Mouse (Mus musculus) liver, adult 2 months (tissue): ENCODE results near the gene Ptprb. TPM values are rescaled to one million over a fixed set of nuclear protein-coding genes. Genes with fewer than 3 reads are reported as not detected.

Source experiments
- DNase-seq: peaks from one replicate; pipeline ENCODE4 v3.0.0-alpha.2; 2011; ENCODE audit warnings: low read depth, low spot score; ENCODE audit errors: extremely low read depth
- H3K27ac ChIP-seq: fragments of 200-500 bp; replicated peaks from 2 replicates; pipeline ENCODE4 v1.5.1; 2012; ENCODE audit warnings: low read depth, mild to moderate bottlenecking, control low read depth, inconsistent platforms, low read length; ENCODE audit not compliant: insufficient read depth
- H3K27me3 ChIP-seq: fragments of 200-500 bp; 2 replicates; pipeline ENCODE4 v1.6.1; 2012; ENCODE audit warnings: mild to moderate bottlenecking, moderate library complexity, low read length, inconsistent platforms; ENCODE audit not compliant: control insufficient read depth, insufficient read depth
- H3K36me3 ChIP-seq: fragments of 200-500 bp; 2 replicates; pipeline ENCODE4 v1.6.1; 2012; ENCODE audit warnings: low read length, inconsistent platforms; ENCODE audit not compliant: control insufficient read depth, insufficient read depth
- H3K4me1 ChIP-seq: fragments of 200-500 bp; 2 replicates; pipeline ENCODE4 v1.6.1; 2011; ENCODE audit warnings: low read length; ENCODE audit not compliant: control insufficient read depth, insufficient read depth
- H3K4me3 ChIP-seq: fragments of 200-500 bp; 2 replicates; pipeline ENCODE4 v1.5.1; 2011; ENCODE audit warnings: low read depth, mild to moderate bottlenecking, control low read depth, low read length, moderate library complexity; ENCODE audit not compliant: insufficient read depth
- H3K79me2 ChIP-seq: fragments of 200-500 bp; 2 replicates; pipeline ENCODE4 v1.6.1; 2012; ENCODE audit warnings: inconsistent platforms, mild to moderate bottlenecking, low read length, moderate library complexity; ENCODE audit not compliant: control insufficient read depth, insufficient read depth
- H3K9ac ChIP-seq: fragments of 200-500 bp; 2 replicates; pipeline ENCODE4 v1.6.1; 2012; ENCODE audit warnings: low read depth, mild to moderate bottlenecking, control low read depth, inconsistent platforms, low read length
- CTCF ChIP-seq: fragments of 200-500 bp; IDR thresholded peaks from 2 replicates; pipeline ENCODE4 v1.5.1; 2011; ENCODE audit warnings: low read depth, low read length, control low read depth
- POLR2A ChIP-seq: fragments of 200-500 bp; IDR thresholded peaks from 2 replicates; pipeline ENCODE4 v1.6.1; 2011; ENCODE audit warnings: low read length, control low read depth; ENCODE audit not compliant: insufficient read depth; ENCODE audit errors: extremely low read depth
- WGBS: fragments of 180-500 bp; shearing (Covaris S2); methylation state at CpG from one replicate; pipeline ENCODE4 v1.1.7; 2018; 5-methylcytosine and 5-hydroxymethylcytosine counted together
- polyA plus RNA-seq: library from polyadenylated mRNA; depleted of rRNA; stranded (reverse); fragments of >200 nt; gene quantifications from 2 replicates; pipeline ENCODE4 v1.2.3, GENCODE M21; 2012
- total RNA-seq: library from RNA; depleted of rRNA; stranded (reverse); fragments of >200 nt; gene quantifications from 2 replicates; pipeline ENCODE4 v1.2.3, GENCODE M21; 2014

The Ptprb gene
- total and polyA plus RNA-seq, 2 experiments, result 5.9 to 39.8 TPM

- no peaks in the 10 kb centered on the region for H3K27me3 ChIP-seq
- 81% methylated on average over 7 of the region's 7 CpGs for WGBS
- H3K4me1 ChIP-seq, result peaks cover 2% of the 10 kb centered on the region; the same call in 1 of the 2 replicates
- H3K79me2 ChIP-seq, result peaks cover 5% of the 10 kb centered on the region; the same call in 1 of the 2 replicates
- TF ChIP-seq POLR2A (no peak), CTCF (no peak)
- no peaks in the 10 kb centered on the region; the same call in 1 of the 2 replicates for H3K36me3 ChIP-seq
- no peak for DNase-seq
- H3K9ac ChIP-seq, result no peak overlapping the region
- no peak overlapping the region for H3K4me3 ChIP-seq
- H3K27ac ChIP-seq, result peak overlapping the region; percentile 79
Observed at GRCm38 (mm10) chr10:116286697-116287344, 11.5 kb downstream of the Ptprb start.

- no peak for TF ChIP-seq CTCF
- TF ChIP-seq POLR2A, result no peak
- Histone ChIP-seq H3K36me3 (no peaks in the 10 kb centered on the region; the same call in 1 of the 2 replicates), H3K27ac (peak overlapping the region; percentile 72; the same call in 1 of the 2 replicates), H3K9ac (no peak overlapping the region), H3K27me3 (no peaks in the 10 kb centered on the region), H3K79me2 (peaks cover 5% of the 10 kb centered on the region; the same call in 1 of the 2 replicates), H3K4me1 (no peaks in the 10 kb centered on the region; the same call in 1 of the 2 replicates), H3K4me3 (no peak overlapping the region)
- no peak for DNase-seq
- WGBS, result 64% methylated on average over 9 of the region's 9 CpGs
Observed at GRCm38 (mm10) chr10:116288130-116288529, 12.8 kb downstream of the Ptprb start.

GRCm38 (mm10) chr10:116290483-116290882 is 15.2 kb downstream of the Ptprb start:
- H3K9ac ChIP-seq, result no peak overlapping the region
- no peak for DNase-seq
- no peaks in the 10 kb centered on the region; the same call in 1 of the 2 replicates for H3K4me1 ChIP-seq
- no peak for TF ChIP-seq CTCF
- H3K79me2 ChIP-seq, result peaks cover 5% of the 10 kb centered on the region; the same call in 1 of the 2 replicates
- 67% methylated on average over 4 of the region's 4 CpGs for WGBS
- H3K27me3 ChIP-seq, result no peaks in the 10 kb centered on the region
- H3K36me3 ChIP-seq, result no peaks in the 10 kb centered on the region
- H3K27ac ChIP-seq, result peak overlapping the region; percentile 44; the same call in 1 of the 2 replicates
- no peak overlapping the region for H3K4me3 ChIP-seq

- Histone ChIP-seq H3K9ac (0 out of 2 replicates have a peak overlapping the region, but pooled peaks have one; percentile 12), H3K4me1 (no peaks in the 10 kb centered on the region; the same call in 1 of the 2 replicates), H3K4me3 (no peak overlapping the region), H3K27ac (peak overlapping the region; percentile 23), H3K79me2 (peaks cover 5% of the 10 kb centered on the region; the same call in 1 of the 2 replicates), H3K27me3 (no peaks in the 10 kb centered on the region), H3K36me3 (no peaks in the 10 kb centered on the region)
- no peak for DNase-seq
- 55% methylated on average over 8 of the region's 8 CpGs for WGBS
- TF ChIP-seq POLR2A (no peak), CTCF (no peak)
Observed at GRCm38 (mm10) chr10:116291153-116291755, 15.9 kb downstream of the Ptprb start.

GRCm38 (mm10) chr10:116296439-116296838 is 21.1 kb downstream of the Ptprb start:
- no peaks in the 10 kb centered on the region for H3K36me3 ChIP-seq
- DNase-seq, result no peak
- H3K79me2 ChIP-seq, result no peaks in the 10 kb centered on the region; the same call in 1 of the 2 replicates
- 82% methylated on average over 4 of the region's 4 CpGs for WGBS
- no peaks in the 10 kb centered on the region for H3K4me1 ChIP-seq
- H3K9ac ChIP-seq, result no peak overlapping the region
- 0 out of 2 replicates have a peak overlapping the region, but pooled peaks have one; percentile 27 for H3K27ac ChIP-seq
- H3K27me3 ChIP-seq, result 0 out of 2 replicates have a peak, but pooled peaks cover 3% of the 10 kb centered on the region
- no peak overlapping the region for H3K4me3 ChIP-seq
- no peak for TF ChIP-seq CTCF
- TF ChIP-seq POLR2A, result no peak
